Comparison of ENCODE assay signal across 8 mouse cellular contexts in the genomic region with DNA sequence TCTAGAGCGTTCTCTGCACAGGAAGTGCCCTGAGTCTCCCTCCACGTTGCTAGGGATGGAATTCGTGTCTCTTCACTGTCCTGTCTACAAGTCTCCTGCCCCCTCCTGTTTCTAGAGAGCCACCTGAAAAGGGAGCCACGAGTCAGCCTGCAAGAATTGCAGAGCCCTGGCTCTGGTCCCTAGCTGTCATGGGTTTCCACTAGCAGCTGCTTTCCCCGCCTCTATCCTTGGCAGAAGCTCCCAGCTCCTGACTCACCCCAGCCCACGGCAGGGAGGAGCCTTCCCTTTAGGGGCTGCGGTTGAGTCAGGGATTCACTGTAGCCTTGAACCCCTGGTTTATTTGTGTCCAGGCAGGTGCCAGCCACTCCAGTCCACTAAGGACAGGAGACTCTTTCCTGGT. TPM values are rescaled to one million over a fixed set of nuclear protein-coding genes. Genes with fewer than 3 reads are reported as not detected.
A peak's percentile ranks its signal among the peaks of the same experiment; 100 is the strongest.
DNase-seq lines count a peak whose midpoint lies in the region; ATAC-seq lines count a peak whose summit lies in the region.

No protein-coding gene starts in this region.

- H3K4me2 ChIP-seq in kidney, embryonic 16.5 days (replicated peaks; ENCODE audit: low read depth, low read length): no peak overlapping the region

- peak; percentile 64 for DNase-seq in kidney, postnatal 10 days
- DNase-seq in adrenal gland, postnatal 14 days: peak; percentile 91
- peak; percentile 89 for DNase-seq in heart, adult 8-10 months (ENCODE audit: low spot score)
- DNase-seq in left cerebral cortex, adult 8-10 months (ENCODE audit: low spot score in 2 of 2): peak; percentile 42 to 93
- peak; percentile 85 to 88 for DNase-seq in right cerebral cortex, postnatal 36 days (ENCODE audit: low spot score in 2 of 2)
- no peak for DNase-seq in embryo, embryonic 11 days

- WGBS in kidney, embryonic 16.5 days: 36% methylated on average over 7 of the region's 7 CpGs

- no peaks in the 10 kb centered on the region for H3K27me3 ChIP-seq in kidney, embryonic 16.5 days (ENCODE audit: insufficient read depth, low read length)

- ATAC-seq in kidney, embryonic 16.5 days (ENCODE audit: low FRiP score, low TSS enrichment): no peak
- ATAC-seq in megakaryocyte, adult 5-6 weeks (ENCODE audit: poor library complexity, severe bottlenecking): no peak

- H3K36me3 ChIP-seq in kidney, embryonic 16.5 days (ENCODE audit: insufficient read depth, low read length): no peaks in the 10 kb centered on the region

- H3K4me3 ChIP-seq in kidney, embryonic 16.5 days (ENCODE audit: low read length): no peak overlapping the region

- H3K9me3 ChIP-seq in kidney, embryonic 16.5 days (ENCODE audit: low read length): no peaks in the 10 kb centered on the region

- H3K27ac ChIP-seq in kidney, embryonic 16.5 days (ENCODE audit: low read length): no peak overlapping the region

- H3K4me1 ChIP-seq in kidney, embryonic 16.5 days (ENCODE audit: insufficient read depth, low read length): no peaks in the 10 kb centered on the region

- H3K9ac ChIP-seq in kidney, embryonic 16.5 days (replicated peaks; ENCODE audit: low read length): no peak overlapping the region

RNA-seq across cellular contexts. Expression of gene Plxdc1, which starts 15.0 kb away (rescaled TPM):
- 1.8 and 2.3 TPM in 2 replicates for polyA plus RNA-seq in kidney, embryonic 16.5 days (2015; fragmentation: Nextera tagmentation; extraction: Ambion mirVana)
- 4.3 and 4.8 TPM in 2 replicates for total RNA-seq in adrenal gland, postnatal 14 days (2021)
- total RNA-seq in heart, adult 8-10 months (2022): 1 to 10 TPM; 2.7 to 4.5 (median 3.4) TPM
- 10 to 100 TPM; 41.2 to 46.2 (median 43.9) TPM for total RNA-seq in left cerebral cortex, adult 8-10 months (2022)
- 13.7 and 15.9 TPM in 2 replicates for total RNA-seq in megakaryocyte, adult 5-6 weeks (2015)
- 6.3 and 6.7 TPM in 2 replicates for total RNA-seq in megakaryocyte, adult 5-6 weeks (2017)

RNA-seq across cellular contexts. Expression of gene Arl5c, which starts 24.7 kb away (rescaled TPM):
- polyA plus RNA-seq in kidney, embryonic 16.5 days (2015; fragmentation: Nextera tagmentation; extraction: Ambion mirVana): 7.3 and 7.4 TPM in 2 replicates
- total RNA-seq in adrenal gland, postnatal 14 days (2021): 1.1 and 4.4 TPM in 2 replicates
- total RNA-seq in heart, adult 8-10 months (2022): under 1 TPM; 0.22 to 0.87 (median 0.45) TPM
- 1 to 10 TPM; 1.5 to 2.1 (median 1.7) TPM for total RNA-seq in left cerebral cortex, adult 8-10 months (2022)
- 42.9 and 56.3 TPM in 2 replicates for total RNA-seq in megakaryocyte, adult 5-6 weeks (2015)
- total RNA-seq in megakaryocyte, adult 5-6 weeks (2017): 51.2 TPM in 2 replicates

RNA-seq across cellular contexts. Expression of gene Cacnb1, which starts 51.6 kb away (rescaled TPM):
- polyA plus RNA-seq in kidney, embryonic 16.5 days (2015; fragmentation: Nextera tagmentation; extraction: Ambion mirVana): 12.8 TPM in 2 replicates
- total RNA-seq in adrenal gland, postnatal 14 days (2021): 7.8 and 10.4 TPM in 2 replicates
- total RNA-seq in heart, adult 8-10 months (2022): 1 to 10 TPM; 6.2 to 8.5 (median 6.5) TPM
- 100 to 1,000 TPM; 127 to 142 (median 137) TPM for total RNA-seq in left cerebral cortex, adult 8-10 months (2022)
- total RNA-seq in megakaryocyte, adult 5-6 weeks (2015): 1.2 and 1.4 TPM in 2 replicates
- total RNA-seq in megakaryocyte, adult 5-6 weeks (2017): 0.62 and 0.65 TPM in 2 replicates

RNA-seq across cellular contexts. Expression of gene Rpl19, which starts 55.3 kb away (rescaled TPM):
- 950 and 1,086 TPM in 2 replicates for polyA plus RNA-seq in kidney, embryonic 16.5 days (2015; fragmentation: Nextera tagmentation; extraction: Ambion mirVana)
- 1,235 and 1,395 TPM in 2 replicates for total RNA-seq in adrenal gland, postnatal 14 days (2021)
- 100 to 1,000 TPM; 503 to 616 (median 589) TPM for total RNA-seq in heart, adult 8-10 months (2022)
- 100 to 1,000 TPM; 564 to 674 (median 627) TPM for total RNA-seq in left cerebral cortex, adult 8-10 months (2022)
- 2,687 and 2,729 TPM in 2 replicates for total RNA-seq in megakaryocyte, adult 5-6 weeks (2015)
- 1,233 and 1,246 TPM in 2 replicates for total RNA-seq in megakaryocyte, adult 5-6 weeks (2017)

Comparison
In these comparisons a context has a peak if more than half of its experiments do, and no peak if none do; other contexts are left out.
1. RNA of gene Cacnb1, which starts 51.6 kb away (total RNA-seq): 127 to 142 TPM in left cerebral cortex, adult 8-10 months; 7.8 to 10.4 TPM in adrenal gland, postnatal 14 days, 6.2 to 8.5 TPM in heart, adult 8-10 months and 0.62 to 1.4 TPM in megakaryocyte, adult 5-6 weeks; every median in the first group is over 10 times any median in the second.